Mouse (Mus musculus): Measurements from ENCODE around the gene Numb. TPM values are rescaled to one million over a fixed set of nuclear protein-coding genes. Genes with fewer than 3 reads are reported as not detected.

Numb gene
- polyA plus RNA-seq, 1 experiment from 2014 or later, result 33.1 TPM

- no peaks in the 10 kb centered on the region for H3K36me3 ChIP-seq
- no peaks in the 10 kb centered on the region for H3K4me1 ChIP-seq
- no peak overlapping the region for H3K9ac ChIP-seq
- H3K4me3 ChIP-seq, result no peak overlapping the region
- no peak overlapping the region for H3K4me2 ChIP-seq
- 96% methylated on average over 1 of the region's 1 CpGs for WGBS
- no peaks in the 10 kb centered on the region for H3K27me3 ChIP-seq
- ATAC-seq (ENCODE audit: insufficient number of reproducible peaks, insufficient read depth, low FRiP score, low TSS enrichment, low read depth), result no peak
- no peaks in the 10 kb centered on the region for H3K9me3 ChIP-seq
- H3K27ac ChIP-seq, result no peak overlapping the region
These were observed 73.0 kb downstream of the Numb start for GRCm38 (mm10) chr12:83848595-83849231.

GRCm38 (mm10) chr12:83847877-83848276, 73.9 kb downstream of the Numb start:
- Histone ChIP-seq H3K27ac (no peak overlapping the region), H3K36me3 (no peaks in the 10 kb centered on the region), H3K9me3 (no peaks in the 10 kb centered on the region), H3K27me3 (no peaks in the 10 kb centered on the region), H3K4me2 (no peak overlapping the region), H3K4me1 (no peaks in the 10 kb centered on the region), H3K4me3 (no peak overlapping the region), H3K9ac (no peak overlapping the region)
- ATAC-seq (ENCODE audit: insufficient number of reproducible peaks, insufficient read depth, low FRiP score, low TSS enrichment, low read depth), result no peak
- 84% methylated on average over 2 of the region's 2 CpGs for WGBS

- Histone ChIP-seq H3K27me3 (no peaks in the 10 kb centered on the region), H3K4me3 (no peak overlapping the region), H3K36me3 (peaks cover 36% of the 10 kb centered on the region), H3K9me3 (no peaks in the 10 kb centered on the region), H3K4me1 (no peaks in the 10 kb centered on the region), H3K27ac (no peak overlapping the region), H3K4me2 (no peak overlapping the region), H3K9ac (no peak overlapping the region)
- 90% methylated on average over 3 of the region's 3 CpGs for WGBS
- ATAC-seq (ENCODE audit: insufficient number of reproducible peaks, insufficient read depth, low FRiP score, low TSS enrichment, low read depth), result no peak
These were observed 78.9 kb downstream of the Numb start for GRCm38 (mm10) chr12:83842678-83843440.

GRCm38 (mm10) chr12:83841409-83842190, 80.1 kb downstream of the Numb start:
- H3K36me3 ChIP-seq, result peaks cover 44% of the 10 kb centered on the region
- WGBS, result 91% methylated on average over 10 of the region's 10 CpGs
- no peak overlapping the region for H3K4me3 ChIP-seq
- no peak for ATAC-seq (ENCODE audit: insufficient number of reproducible peaks, insufficient read depth, low FRiP score, low TSS enrichment, low read depth)
- H3K4me1 ChIP-seq, result no peaks in the 10 kb centered on the region
- no peaks in the 10 kb centered on the region for H3K9me3 ChIP-seq
- no peaks in the 10 kb centered on the region for H3K27me3 ChIP-seq
- no peak overlapping the region for H3K9ac ChIP-seq
- no peak overlapping the region for H3K27ac ChIP-seq
- H3K4me2 ChIP-seq, result no peak overlapping the region

GRCm38 (mm10) chr12:83833979-83834378, 87.8 kb downstream of the Numb start:
- Histone ChIP-seq H3K4me3 (no peak overlapping the region), H3K27me3 (no peaks in the 10 kb centered on the region), H3K4me1 (no peaks in the 10 kb centered on the region), H3K27ac (no peak overlapping the region), H3K36me3 (peaks cover 41% of the 10 kb centered on the region), H3K4me2 (no peak overlapping the region), H3K9ac (no peak overlapping the region), H3K9me3 (no peaks in the 10 kb centered on the region)
- ATAC-seq (ENCODE audit: insufficient number of reproducible peaks, insufficient read depth, low FRiP score, low TSS enrichment, low read depth), result no peak
- 90% methylated on average over 3 of the region's 3 CpGs for WGBS

GRCm38 (mm10) chr12:83830424-83830823, 91.3 kb downstream of the Numb start:
- H3K27me3 ChIP-seq, result no peaks in the 10 kb centered on the region
- H3K9me3 ChIP-seq, result no peaks in the 10 kb centered on the region
- no peak overlapping the region for H3K4me3 ChIP-seq
- no peaks in the 10 kb centered on the region for H3K4me1 ChIP-seq
- H3K36me3 ChIP-seq, result peaks cover 24% of the 10 kb centered on the region
- 72% methylated on average over 3 of the region's 3 CpGs for WGBS
- no peak overlapping the region for H3K4me2 ChIP-seq
- no peak overlapping the region for H3K27ac ChIP-seq
- ATAC-seq (ENCODE audit: insufficient number of reproducible peaks, insufficient read depth, low FRiP score, low TSS enrichment, low read depth), result no peak
- no peak overlapping the region for H3K9ac ChIP-seq

- H3K4me3 ChIP-seq, result no peak overlapping the region
- H3K9me3 ChIP-seq, result no peaks in the 10 kb centered on the region
- 0 out of 2 replicates have a peak, but pooled peaks cover 6% of the 10 kb centered on the region for H3K36me3 ChIP-seq
- no peaks in the 10 kb centered on the region for H3K4me1 ChIP-seq
- no peak overlapping the region for H3K27ac ChIP-seq
- ATAC-seq (ENCODE audit: insufficient number of reproducible peaks, insufficient read depth, low FRiP score, low TSS enrichment, low read depth), result no peak
- H3K4me2 ChIP-seq, result no peak overlapping the region
- no peaks in the 10 kb centered on the region for H3K27me3 ChIP-seq
- H3K9ac ChIP-seq, result no peak overlapping the region
- 74% methylated on average over 1 of the region's 1 CpGs for WGBS
These were observed 105.1 kb downstream of the Numb start for GRCm38 (mm10) chr12:83816616-83817015.

GRCm38 (mm10) chr12:83811901-83812300, 109.8 kb downstream of the Numb start:
- WGBS, result 91% methylated on average over 3 of the region's 3 CpGs
- Histone ChIP-seq H3K4me1 (no peaks in the 10 kb centered on the region), H3K9ac (no peak overlapping the region)

GRCm38 (mm10) chr12:83803641-83804040, 118.1 kb downstream of the Numb start:
- H3K4me3 ChIP-seq, result no peak overlapping the region
- no peak overlapping the region for H3K27ac ChIP-seq
- H3K27me3 ChIP-seq, result no peaks in the 10 kb centered on the region
- ATAC-seq (ENCODE audit: insufficient number of reproducible peaks, insufficient read depth, low FRiP score, low TSS enrichment, low read depth), result no peak
- H3K9ac ChIP-seq, result no peak overlapping the region
- WGBS, result 83% methylated on average over 7 of the region's 7 CpGs
- H3K36me3 ChIP-seq, result peaks cover 92% of the 10 kb centered on the region
- no peaks in the 10 kb centered on the region for H3K4me1 ChIP-seq
- peaks cover 5% of the 10 kb centered on the region; the same call in 1 of the 2 replicates for H3K9me3 ChIP-seq
- no peak overlapping the region for H3K4me2 ChIP-seq

More at GRCm38 (mm10) chr12:83811901-83812300, 109.8 kb downstream of the Numb start:
- no peak overlapping the region for H3K27ac ChIP-seq
- H3K9me3 ChIP-seq, result no peaks in the 10 kb centered on the region
- H3K36me3 ChIP-seq, result peaks cover 20% of the 10 kb centered on the region
- ATAC-seq (ENCODE audit: insufficient number of reproducible peaks, insufficient read depth, low FRiP score, low TSS enrichment, low read depth), result no peak
- H3K27me3 ChIP-seq, result no peaks in the 10 kb centered on the region
- no peak overlapping the region for H3K4me2 ChIP-seq
- H3K4me3 ChIP-seq, result no peak overlapping the region

GRCm38 (mm10) chr12:83800943-83801342, 120.8 kb downstream of the Numb start:
- no peak overlapping the region for H3K4me2 ChIP-seq
- H3K27me3 ChIP-seq, result no peaks in the 10 kb centered on the region
- no peak overlapping the region for H3K4me3 ChIP-seq
- no peak overlapping the region for H3K9ac ChIP-seq
- no peaks in the 10 kb centered on the region for H3K4me1 ChIP-seq
- 61% methylated on average over 9 of the region's 9 CpGs for WGBS
- peaks cover 84% of the 10 kb centered on the region for H3K36me3 ChIP-seq
- H3K27ac ChIP-seq, result no peak overlapping the region
- no peak for ATAC-seq (ENCODE audit: insufficient number of reproducible peaks, insufficient read depth, low FRiP score, low TSS enrichment, low read depth)
- peaks cover 3% of the 10 kb centered on the region; the same call in 1 of the 2 replicates for H3K9me3 ChIP-seq

GRCm38 (mm10) chr12:83798313-83798712, 123.4 kb downstream of the Numb start:
- Histone ChIP-seq H3K4me3 (no peak overlapping the region), H3K4me2 (no peak overlapping the region), H3K27ac (no peak overlapping the region), H3K36me3 (peaks cover 80% of the 10 kb centered on the region), H3K27me3 (no peaks in the 10 kb centered on the region), H3K9ac (no peak overlapping the region), H3K4me1 (no peaks in the 10 kb centered on the region), H3K9me3 (no peaks in the 10 kb centered on the region)
- WGBS, result 89% methylated on average over 5 of the region's 5 CpGs
- ATAC-seq (ENCODE audit: insufficient number of reproducible peaks, insufficient read depth, low FRiP score, low TSS enrichment, low read depth), result no peak
